Mouse (Mus musculus): Measurements from ENCODE around the gene Tgif1.
A peak's percentile ranks its signal among the peaks of the same experiment; 100 is the strongest.

Gene Tgif1

DNA sequence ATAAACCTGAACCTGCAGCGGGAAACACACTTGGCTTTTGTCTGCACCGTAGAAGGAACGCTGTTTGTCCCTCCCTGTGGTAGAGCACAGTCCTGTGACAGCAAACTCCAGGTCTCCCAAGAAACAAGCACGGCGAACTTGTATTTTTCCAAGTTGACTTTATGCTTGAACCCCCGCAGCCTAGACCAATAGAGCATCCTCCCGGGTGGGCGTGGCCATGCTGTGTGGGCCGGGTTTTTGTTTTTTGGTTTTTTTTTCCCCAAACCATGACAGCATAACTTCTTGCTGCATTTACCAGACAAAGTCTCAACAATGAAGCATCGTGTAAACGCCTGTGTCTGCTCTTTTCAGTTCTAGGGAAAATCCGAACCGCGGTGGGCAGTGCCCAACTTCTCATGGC is 44.5 kb downstream of the Tgif1 start:
- DNase-seq (ENCODE audit: extremely low read depth, low read depth), result no peak

DNA sequence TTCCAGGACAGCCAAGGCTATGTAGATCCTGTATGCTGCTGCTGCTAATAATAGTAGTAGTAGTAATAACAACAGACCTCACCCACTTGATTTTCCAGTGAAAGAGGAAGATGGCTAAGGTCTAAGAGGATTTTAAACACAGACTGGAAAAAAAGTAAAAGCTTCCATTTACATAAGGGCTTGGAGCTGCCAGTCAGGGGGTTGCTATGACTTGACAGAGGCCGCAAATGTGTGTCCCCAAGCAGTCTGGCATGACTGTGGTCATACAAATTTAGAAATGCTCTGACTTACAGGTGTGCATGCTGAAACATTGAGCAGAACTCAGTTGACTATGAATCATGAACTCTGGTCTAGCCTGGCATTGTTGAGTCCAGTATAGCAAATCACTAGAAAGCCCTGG is 45.5 kb downstream of the Tgif1 start:
- no peak for DNase-seq (ENCODE audit: extremely low read depth, low read depth)

DNA sequence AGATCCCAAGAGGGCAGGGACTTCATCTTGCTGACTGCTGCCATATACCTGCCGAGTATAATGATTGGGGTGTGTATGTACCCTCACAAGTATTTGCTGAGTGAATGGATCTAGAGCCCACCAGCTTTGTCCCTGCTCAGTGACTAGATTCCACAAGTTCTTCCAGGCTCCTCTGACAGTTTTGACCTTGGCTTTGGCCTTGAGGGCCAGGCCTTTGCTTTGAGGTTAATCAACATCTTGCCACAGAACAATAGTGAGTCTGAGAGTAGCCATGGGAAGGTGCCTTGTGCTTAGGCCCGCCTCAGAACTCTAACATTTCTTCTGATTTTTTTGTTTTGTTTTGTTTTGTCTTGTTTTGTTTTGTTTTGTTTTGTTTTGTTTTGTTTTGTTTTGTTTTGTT is 46.7 kb downstream of the Tgif1 start:
- DNase-seq (ENCODE audit: extremely low read depth, low read depth), result no peak

- DNase-seq (ENCODE audit: extremely low read depth, low read depth), result no peak
Observed at GRCm38 (mm10) chr17:70805866-70806265, 47.5 kb downstream of the Tgif1 start.

DNA sequence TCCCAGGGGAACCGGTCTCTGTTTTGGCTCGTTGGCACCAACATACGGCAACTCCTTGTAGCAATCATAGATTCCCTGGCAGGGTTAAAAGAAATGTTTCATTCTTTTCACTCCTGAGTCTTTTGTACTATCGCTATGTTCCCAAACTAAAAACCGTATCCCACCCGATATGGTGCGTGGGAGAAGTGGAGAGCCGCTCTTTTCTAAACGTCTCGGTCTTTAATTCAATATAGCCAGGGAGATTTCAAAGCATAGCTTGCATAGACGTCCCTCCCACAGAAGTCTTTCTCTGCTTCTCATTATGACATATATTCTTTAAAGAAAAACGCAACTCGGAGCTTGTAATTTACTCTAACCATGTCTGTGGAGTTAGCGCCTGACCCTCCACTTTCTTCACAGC is 51.3 kb downstream of the Tgif1 start:
- no peak for DNase-seq (ENCODE audit: extremely low read depth, low read depth)

- peak; percentile 12 for DNase-seq (ENCODE audit: extremely low read depth, low read depth)
Observed at GRCm38 (mm10) chr17:70799266-70799665, 54.1 kb downstream of the Tgif1 start.

DNA sequence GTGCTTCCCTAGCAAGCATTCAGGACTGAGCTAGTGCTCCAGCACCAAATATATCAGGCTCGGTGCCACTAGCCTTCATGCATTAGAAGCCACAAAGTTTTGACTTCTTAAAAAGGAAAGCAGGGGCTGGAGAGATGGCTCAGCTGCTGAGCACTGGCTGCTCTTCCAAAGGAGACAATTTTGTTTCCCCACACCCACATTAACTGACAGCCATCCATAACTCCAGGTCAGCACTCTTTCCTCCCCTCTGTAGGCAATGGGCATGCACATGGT is 55.6 kb downstream of the Tgif1 start:
- DNase-seq (ENCODE audit: extremely low read depth, low read depth), result no peak

- DNase-seq (ENCODE audit: extremely low read depth, low read depth), result no peak
Observed at GRCm38 (mm10) chr17:70796940-70797772, 56.2 kb downstream of the Tgif1 start.

DNA sequence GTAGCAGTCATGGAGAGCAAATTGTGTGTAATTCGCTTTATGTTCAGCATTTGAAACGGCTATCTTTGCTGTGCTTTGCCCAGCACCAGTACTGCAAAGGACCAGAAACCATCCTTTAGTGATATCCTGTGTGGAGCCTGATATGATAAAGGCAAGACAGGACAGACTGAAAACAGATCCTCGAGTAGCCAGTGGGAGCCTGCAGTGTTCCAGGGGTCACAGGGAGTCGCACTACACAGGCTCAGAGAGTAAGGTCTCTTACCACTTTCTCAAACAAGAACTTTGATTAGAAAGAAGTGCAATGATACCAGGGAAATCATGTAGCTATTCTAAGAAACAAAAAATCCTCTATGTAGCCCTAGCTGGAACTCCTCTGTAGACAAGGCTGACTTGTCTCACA is 58.1 kb downstream of the Tgif1 start:
- DNase-seq (ENCODE audit: extremely low read depth, low read depth), result no peak

DNA sequence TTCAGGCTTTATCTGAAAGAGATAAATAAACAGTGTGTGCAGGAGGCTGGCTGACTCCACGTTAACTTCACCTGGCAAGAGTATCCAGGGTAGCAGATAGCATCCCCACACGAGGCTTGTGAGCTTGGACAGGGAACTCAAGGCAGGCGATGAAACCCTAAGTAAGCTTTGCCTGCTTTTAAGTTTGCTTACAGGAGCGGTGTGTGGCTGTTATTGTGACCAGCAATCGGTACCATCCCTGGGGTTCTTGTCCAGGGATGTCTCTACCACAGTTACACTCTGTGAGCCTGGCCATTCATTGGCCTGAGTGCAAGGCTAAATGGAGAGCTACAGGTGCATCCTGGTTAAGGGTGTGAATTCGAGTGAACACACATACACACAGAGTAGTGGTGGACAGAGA is 58.6 kb downstream of the Tgif1 start:
- no peak for DNase-seq (ENCODE audit: extremely low read depth, low read depth)

DNA sequence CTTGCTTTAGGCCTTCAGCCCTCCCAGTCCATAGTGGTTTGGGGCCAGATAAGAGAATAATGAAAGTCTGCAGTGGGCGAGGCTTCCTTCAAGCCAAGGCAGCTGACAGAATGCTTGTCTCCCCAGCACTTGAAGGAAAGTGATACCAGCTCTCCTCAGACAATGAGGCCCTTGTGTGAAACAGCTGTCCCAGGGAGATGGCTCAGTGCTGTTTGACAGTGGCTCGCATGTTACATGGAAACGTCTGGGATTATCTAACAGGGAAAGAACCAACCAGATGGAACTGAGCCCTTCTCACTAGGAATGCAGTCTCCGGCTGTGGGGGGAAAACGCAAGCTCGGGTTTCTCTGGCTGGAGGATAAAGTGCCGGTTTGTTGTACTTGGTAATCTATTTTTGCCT is 59.1 kb downstream of the Tgif1 start:
- DNase-seq (ENCODE audit: extremely low read depth, low read depth), result no peak

Measured in MEL-GATA-1-ER (cell line).